Comparison of ENCODE assay signal across 8 mouse cellular contexts in genomic region chr11:86543960-86544638, GRCm38 (mm10). TPM values are rescaled to one million over a fixed set of nuclear protein-coding genes. Genes with fewer than 3 reads are reported as not detected.
DNase-seq lines count a peak whose midpoint lies in the region; ATAC-seq and TF ChIP-seq lines count a peak whose summit lies in the region.

No protein-coding gene starts in this region.

- H3K36me3 ChIP-seq in forebrain, embryonic 10.5 days (replicated peaks) = peaks cover 27% of the 10 kb centered on the region
- no peaks in the 10 kb centered on the region for H3K36me3 ChIP-seq in kidney, postnatal 0 days (ENCODE audit: insufficient read depth, low read length)
- no peaks in the 10 kb centered on the region for H3K36me3 ChIP-seq in midbrain, embryonic 14.5 days (ENCODE audit: control insufficient read depth, insufficient read depth, low read length)

- no peaks in the 10 kb centered on the region for H3K27me3 ChIP-seq in forebrain, embryonic 10.5 days (ENCODE audit: poor library complexity, severe bottlenecking)
- no peaks in the 10 kb centered on the region for H3K27me3 ChIP-seq in kidney, postnatal 0 days (ENCODE audit: insufficient read depth, low read length)
- H3K27me3 ChIP-seq in midbrain, embryonic 14.5 days (ENCODE audit: control insufficient read depth, insufficient read depth, low read length) = no peaks in the 10 kb centered on the region

- no peaks in the 10 kb centered on the region for H3K9me3 ChIP-seq in forebrain, embryonic 10.5 days
- H3K9me3 ChIP-seq in kidney, postnatal 0 days (replicated peaks; ENCODE audit: low read length) = no peaks in the 10 kb centered on the region
- no peaks in the 10 kb centered on the region for H3K9me3 ChIP-seq in midbrain, embryonic 14.5 days (ENCODE audit: control insufficient read depth, low read length)

- peak overlapping the region; percentile 97 for H3K4me3 ChIP-seq in forebrain, embryonic 10.5 days
- peak overlapping the region; percentile 89 for H3K4me3 ChIP-seq in kidney, postnatal 0 days (replicated peaks; ENCODE audit: low read depth, low read length)
- peak overlapping the region; percentile 90 for H3K4me3 ChIP-seq in midbrain, embryonic 14.5 days (replicated peaks; ENCODE audit: low read depth, low read length)

- ATAC-seq in kidney, postnatal 0 days (replicated peaks; ENCODE audit: low FRiP score, low read depth) = peak; percentile 63
- peak; percentile 72 for ATAC-seq in midbrain, embryonic 14.5 days (ENCODE audit: low FRiP score, low TSS enrichment)

- peak; percentile 45 for DNase-seq in adrenal gland, postnatal 25 days
- DNase-seq in adrenal gland, postnatal 14 days = no peak
- peak; percentile 15 for DNase-seq in retina, adult 2 months (ENCODE audit: low read depth, low spot score)
- no peak for DNase-seq in retina, postnatal 1 day
- DNase-seq in forebrain, embryonic 10.5 days (ENCODE audit: extremely low spot score, low spot score) = no peak
- peak; percentile 61 for DNase-seq in kidney, postnatal 0 days (ENCODE audit: low spot score)
- no peak for DNase-seq in midbrain, embryonic 14.5 days
- no peak for DNase-seq in Muller cell, postnatal 12 days (ENCODE audit: inconsistent ontology term)

- H3K9ac ChIP-seq in kidney, postnatal 0 days (ENCODE audit: low read depth, low read length) = peak overlapping the region; percentile 95
- H3K9ac ChIP-seq in midbrain, embryonic 14.5 days (replicated peaks; ENCODE audit: low read length) = peak overlapping the region; percentile 92

- no peak for TF ChIP-seq CTCF in kidney, postnatal 0 days (IDR thresholded peaks at IDR 0.05; ENCODE audit: low read depth)

- WGBS in forebrain, embryonic 10.5 days = 1% methylated on average over 42 of the region's 50 CpGs
- under 1% methylated on average over 45 of the region's 50 CpGs for WGBS in kidney, postnatal 0 days
- WGBS in midbrain, embryonic 14.5 days = under 1% methylated on average over 39 of the region's 50 CpGs

- H3K4me1 ChIP-seq in forebrain, embryonic 10.5 days = peaks cover 24% of the 10 kb centered on the region
- H3K4me1 ChIP-seq in kidney, postnatal 0 days (replicated peaks; ENCODE audit: insufficient read depth, low read length) = 0 out of 2 replicates have a peak, but pooled peaks cover 3% of the 10 kb centered on the region
- H3K4me1 ChIP-seq in midbrain, embryonic 14.5 days (ENCODE audit: control insufficient read depth, insufficient read depth, low read length) = peaks cover 10% of the 10 kb centered on the region

- peak overlapping the region; percentile 96 for H3K27ac ChIP-seq in forebrain, embryonic 10.5 days
- peak overlapping the region; percentile 87 for H3K27ac ChIP-seq in kidney, postnatal 0 days
- peak overlapping the region; percentile 88 for H3K27ac ChIP-seq in midbrain, embryonic 14.5 days (replicated peaks; ENCODE audit: low read depth, low read length)

- H3K4me2 ChIP-seq in kidney, postnatal 0 days (ENCODE audit: low read length) = peak overlapping the region; percentile 72
- peak overlapping the region; percentile 82 for H3K4me2 ChIP-seq in midbrain, embryonic 14.5 days (ENCODE audit: low read length)

RNA-seq across cellular contexts. Expression of gene Rps6kb1, which starts 0.5 kb away (rescaled TPM):
- total RNA-seq in adrenal gland, postnatal 25 days (2021) = 41.3 and 44.1 TPM in 2 replicates
- 39.4 and 45.2 TPM in 2 replicates for total RNA-seq in adrenal gland, postnatal 14 days (2021)
- polyA plus RNA-seq in forebrain, embryonic 10.5 days (2016; fragmentation: Nextera tagmentation; extraction: Ambion mirVana) = 63.7 and 66.0 TPM in 2 replicates
- 50.8 and 55.8 TPM in 2 replicates for polyA plus RNA-seq in kidney, postnatal 0 days (2015; fragmentation: Nextera tagmentation; extraction: Ambion mirVana)
- 44.4 and 47.8 TPM in 2 replicates for polyA plus RNA-seq in midbrain, embryonic 14.5 days (2014; fragmentation: Nextera tagmentation; extraction: Ambion mirVana)

RNA-seq across cellular contexts. Expression of gene Tubd1, which starts 0.7 kb away (rescaled TPM):
- total RNA-seq in adrenal gland, postnatal 25 days (2021) = 8.5 and 10.5 TPM in 2 replicates
- 9.1 and 9.8 TPM in 2 replicates for total RNA-seq in adrenal gland, postnatal 14 days (2021)
- 14.1 and 14.2 TPM in 2 replicates for polyA plus RNA-seq in forebrain, embryonic 10.5 days (2016; fragmentation: Nextera tagmentation; extraction: Ambion mirVana)
- polyA plus RNA-seq in kidney, postnatal 0 days (2015; fragmentation: Nextera tagmentation; extraction: Ambion mirVana) = 8.4 and 8.5 TPM in 2 replicates
- 4.7 and 6.1 TPM in 2 replicates for polyA plus RNA-seq in midbrain, embryonic 14.5 days (2014; fragmentation: Nextera tagmentation; extraction: Ambion mirVana)

RNA-seq across cellular contexts. Expression of gene Rnft1, which starts 59.6 kb away (rescaled TPM):
- 29.6 and 36.7 TPM in 2 replicates for total RNA-seq in adrenal gland, postnatal 25 days (2021)
- total RNA-seq in adrenal gland, postnatal 14 days (2021) = 32.6 and 38.1 TPM in 2 replicates
- polyA plus RNA-seq in forebrain, embryonic 10.5 days (2016; fragmentation: Nextera tagmentation; extraction: Ambion mirVana) = 21.8 and 22.4 TPM in 2 replicates
- 48.3 and 53.3 TPM in 2 replicates for polyA plus RNA-seq in kidney, postnatal 0 days (2015; fragmentation: Nextera tagmentation; extraction: Ambion mirVana)
- polyA plus RNA-seq in midbrain, embryonic 14.5 days (2014; fragmentation: Nextera tagmentation; extraction: Ambion mirVana) = 12.1 and 14.1 TPM in 2 replicates

Comparison
In these comparisons a context has a peak if more than half of its experiments do, and no peak if none do; other contexts are left out.
1. DNase-seq: peak in adrenal gland, postnatal 25 days (single experiment), retina, adult 2 months (single experiment) and kidney, postnatal 0 days (single experiment); none in adrenal gland, postnatal 14 days (single experiment), retina, postnatal 1 day (single experiment), forebrain, embryonic 10.5 days (single experiment), midbrain, embryonic 14.5 days (single experiment) and Muller cell, postnatal 12 days (single experiment).
2. Peak in every context shown above with its lines, with median percentiles within 50 percentile points of each other: H3K27ac ChIP-seq and H3K4me3 ChIP-seq.